Mouse (Mus musculus): ENCODE data around the gene Arl9.

GRCm38 (mm10) chr5:76984015-76984414 is 19.8 kb upstream of the Arl9 start:
- TF ChIP-seq POLR2A (IDR thresholded peaks at IDR 0.05; ENCODE audit: insufficient read depth, low read depth, low read length), result no peak
- no peak for TF ChIP-seq CTCF (IDR thresholded peaks at IDR 0.05)

Data from heart, adult 2 months (tissue).